Mouse (Mus musculus) splenic B cell, adult 2 months (primary cell): Measurements from ENCODE around the gene Atg13.
"Not testable (repeated sequence)": the region's sequence is repeated elsewhere in the genome, so short reads cannot be mapped to it uniquely, and the experiment has no call there.

Experiments used
- DNase-seq: peaks from one replicate; pipeline ENCODE4 v3.0.0-alpha.2; 2011; ENCODE audit warnings: low read depth, low spot score
- H3K27me3 ChIP-seq: 2 replicates; pipeline ENCODE4 v1.6.1; 2012; ENCODE audit warnings: mild to moderate bottlenecking, low read length, moderate library complexity, mixed read lengths; ENCODE audit not compliant: control insufficient read depth, poor library complexity, insufficient read depth, severe bottlenecking
- H3K36me3 ChIP-seq: 2 replicates; pipeline ENCODE4 v1.6.1; 2012; ENCODE audit warnings: mild to moderate bottlenecking, low read length, moderate library complexity, mixed read lengths; ENCODE audit not compliant: control insufficient read depth, poor library complexity, insufficient read depth, severe bottlenecking

The Atg13 gene

GRCm38 (mm10) chr2:91710272-91711234 lies at the start of gene Atg13, which contains the start of gene Harbi1:
TSS of gene Atg13 (minus strand) at chr2:91710576.
TSS of gene Harbi1 (plus strand) at chr2:91710852.
- Histone ChIP-seq H3K36me3 (no peaks in the 10 kb centered on the region; the same call in 1 of the 2 replicates), H3K27me3 (no peaks in the 10 kb centered on the region)
- DNase-seq: peak; percentile 95

GRCm38 (mm10) chr2:91749811-91750261 lies 39.5 kb upstream of the Atg13 start:
- DNase-seq: no peak
- H3K36me3 ChIP-seq: no peaks in the 10 kb centered on the region
- no peaks in the 10 kb centered on the region for H3K27me3 ChIP-seq

- Histone ChIP-seq H3K36me3 (no peaks in the 10 kb centered on the region), H3K27me3 (no peaks in the 10 kb centered on the region)
- DNase-seq: no peak
Observed at GRCm38 (mm10) chr2:91744686-91745085, 34.3 kb upstream of the Atg13 start.

GRCm38 (mm10) chr2:91739586-91739985 lies 29.2 kb upstream of the Atg13 start:
- no peaks in the 10 kb centered on the region for H3K27me3 ChIP-seq
- DNase-seq: no peak
- no peaks in the 10 kb centered on the region; the same call in 1 of the 2 replicates for H3K36me3 ChIP-seq

GRCm38 (mm10) chr2:91735221-91735620 lies 24.8 kb upstream of the Atg13 start:
- no peak for DNase-seq
- no peaks in the 10 kb centered on the region; the same call in 1 of the 2 replicates for H3K36me3 ChIP-seq
- H3K27me3 ChIP-seq: no peaks in the 10 kb centered on the region

GRCm38 (mm10) chr2:91729971-91730821 lies 19.8 kb upstream of the Atg13 start, which contains the start of gene Ambra1:
TSS of gene Ambra1 (plus strand) at chr2:91730134.
- Histone ChIP-seq H3K36me3 (no peaks in the 10 kb centered on the region; the same call in 1 of the 2 replicates), H3K27me3 (no peaks in the 10 kb centered on the region)
- peak; percentile 90 for DNase-seq

- no peak for DNase-seq
- Histone ChIP-seq H3K27me3 (no peaks in the 10 kb centered on the region), H3K36me3 (no peaks in the 10 kb centered on the region; the same call in 1 of the 2 replicates)
Observed at GRCm38 (mm10) chr2:91729571-91729970, 19.2 kb upstream of the Atg13 start.

GRCm38 (mm10) chr2:91727011-91727410 lies 16.6 kb upstream of the Atg13 start:
- no peaks in the 10 kb centered on the region for H3K36me3 ChIP-seq
- DNase-seq: no peak
- no peaks in the 10 kb centered on the region for H3K27me3 ChIP-seq

GRCm38 (mm10) chr2:91725476-91725875 lies 15.1 kb upstream of the Atg13 start:
- H3K27me3 ChIP-seq, DNase-seq, H3K36me3 ChIP-seq: not testable (repeated sequence)

- no peaks in the 10 kb centered on the region for H3K27me3 ChIP-seq
- no peaks in the 10 kb centered on the region for H3K36me3 ChIP-seq
- no peak for DNase-seq
Observed at GRCm38 (mm10) chr2:91724716-91725115, 14.3 kb upstream of the Atg13 start.

- DNase-seq: no peak
- H3K36me3 ChIP-seq: no peaks in the 10 kb centered on the region
- H3K27me3 ChIP-seq: no peaks in the 10 kb centered on the region
Observed at GRCm38 (mm10) chr2:91723951-91724350, 13.6 kb upstream of the Atg13 start.

GRCm38 (mm10) chr2:91723382-91723781 lies 13.0 kb upstream of the Atg13 start:
- no peaks in the 10 kb centered on the region for H3K27me3 ChIP-seq
- no peaks in the 10 kb centered on the region for H3K36me3 ChIP-seq
- no peak for DNase-seq

- no peaks in the 10 kb centered on the region for H3K27me3 ChIP-seq
Observed at GRCm38 (mm10) chr2:91718276-91718675, 7.9 kb upstream of the Atg13 start.

GRCm38 (mm10) chr2:91714921-91715320 lies 4.5 kb upstream of the Atg13 start:
- no peak for DNase-seq
- 0 out of 2 replicates have a peak, but pooled peaks cover 2% of the 10 kb centered on the region for H3K36me3 ChIP-seq
- H3K27me3 ChIP-seq: no peaks in the 10 kb centered on the region

More at GRCm38 (mm10) chr2:91718276-91718675, 7.9 kb upstream of the Atg13 start:
- 0 out of 2 replicates have a peak, but pooled peaks cover 2% of the 10 kb centered on the region for H3K36me3 ChIP-seq
- DNase-seq: no peak
